Mouse (Mus musculus) cerebellum, adult 11-12 months (tissue): ENCODE measurements around the gene Mccc1.

Source experiments
- DNase-seq: peaks from one replicate; pipeline ENCODE4 v3.0.0; 2022

Mccc1 gene

GRCm38 (mm10) chr3:35964928-35965327 is 35.5 kb downstream of the Mccc1 start:
- no peak for DNase-seq

GRCm38 (mm10) chr3:35963921-35964320 is 36.6 kb downstream of the Mccc1 start:
- no peak for DNase-seq

GRCm38 (mm10) chr3:35963401-35963800 is 37.1 kb downstream of the Mccc1 start:
- no peak for DNase-seq

DNA sequence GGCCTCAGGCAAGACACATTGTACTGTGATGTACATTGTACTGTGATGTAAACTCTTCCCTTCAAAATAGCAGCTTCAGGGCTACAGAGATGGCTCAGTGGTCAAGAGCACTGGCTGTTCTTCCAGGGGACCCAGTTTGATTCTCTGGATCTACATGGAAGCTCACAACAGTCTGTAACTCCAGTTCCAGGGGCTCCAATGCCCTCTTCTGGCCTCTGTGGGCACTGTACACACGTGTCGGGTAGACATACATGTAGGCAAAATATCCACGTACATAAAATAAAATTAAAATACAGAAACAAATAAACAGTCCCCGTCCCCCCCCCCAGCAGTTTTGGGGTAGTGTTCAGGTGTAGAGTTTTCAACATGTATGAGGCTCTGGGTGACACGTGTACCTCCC is 37.5 kb downstream of the Mccc1 start:
- no peak for DNase-seq

- no peak for DNase-seq
Observed at GRCm38 (mm10) chr3:35957230-35957629, 43.2 kb downstream of the Mccc1 start.

- DNase-seq = no peak
Observed at GRCm38 (mm10) chr3:35954901-35955575, 45.4 kb downstream of the Mccc1 start.

DNA sequence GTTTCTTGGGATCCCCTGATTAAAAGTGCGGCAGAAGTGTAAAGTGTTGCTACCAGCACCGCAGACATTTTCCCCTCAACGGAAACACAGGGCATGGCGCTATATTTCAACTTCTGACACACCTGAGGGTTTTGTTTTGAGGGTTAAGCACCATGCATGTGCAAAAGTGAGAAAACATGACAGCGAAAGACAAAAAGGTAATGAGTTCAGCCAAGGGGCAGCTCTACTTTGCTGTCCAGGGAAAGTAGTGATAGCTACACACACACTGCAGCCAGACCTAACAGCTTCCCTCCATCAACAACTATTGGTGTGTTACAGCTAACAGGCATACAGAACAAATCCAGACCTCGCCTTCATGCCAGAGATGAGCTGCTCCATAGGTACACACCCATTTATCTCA is 46.7 kb downstream of the Mccc1 start:
- DNase-seq = no peak

GRCm38 (mm10) chr3:35953184-35953583 is 47.3 kb downstream of the Mccc1 start:
- DNase-seq = no peak

DNA sequence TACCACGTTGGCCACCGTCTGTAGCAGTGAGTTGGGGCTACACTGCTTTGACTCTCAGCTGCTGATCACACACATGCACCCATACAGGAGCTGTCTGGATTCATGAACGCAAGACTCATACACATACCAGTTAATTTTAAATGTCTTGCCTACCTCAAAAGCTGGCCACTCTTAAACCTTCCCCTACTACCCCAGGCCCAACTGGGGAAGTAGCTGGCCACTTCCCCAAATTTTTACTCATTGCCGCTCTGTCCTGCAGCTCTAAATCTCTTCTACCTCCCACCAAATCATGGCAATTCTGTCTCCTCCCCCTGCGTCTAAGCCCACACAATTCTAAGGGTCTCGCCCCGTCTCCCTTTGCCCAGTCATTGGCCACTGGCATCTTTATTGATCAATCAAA is 52.3 kb downstream of the Mccc1 start:
- DNase-seq = no peak

DNA sequence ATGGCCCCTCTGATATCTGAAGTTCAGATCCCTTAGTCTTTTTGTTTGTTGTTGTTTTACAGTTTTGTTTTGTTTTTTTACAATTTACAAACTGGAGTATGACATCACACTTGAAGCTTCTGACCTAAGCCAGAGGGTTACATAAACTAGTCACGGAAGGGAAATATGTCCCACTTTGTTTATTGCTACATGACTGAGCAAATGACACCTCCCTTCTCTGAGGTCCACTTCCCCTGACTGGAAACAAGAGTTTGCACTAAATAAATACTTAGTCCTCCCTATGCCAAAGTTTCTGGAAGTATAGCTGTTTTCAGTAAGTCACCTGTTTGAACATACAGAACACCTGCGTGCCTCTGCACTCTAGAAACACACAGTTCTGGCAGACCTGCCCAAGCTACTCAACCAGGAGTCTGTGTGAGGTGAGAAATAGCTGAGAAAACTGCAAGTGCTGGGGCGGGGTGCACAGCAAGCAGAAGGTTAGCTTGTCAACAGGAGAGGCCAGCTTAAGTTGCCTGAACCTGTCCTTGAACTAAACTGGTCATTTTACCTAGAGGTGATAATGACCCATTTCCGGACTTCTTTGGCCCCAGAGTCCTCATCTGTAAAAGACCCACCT is 59.9 kb downstream of the Mccc1 start:
- no peak for DNase-seq

GRCm38 (mm10) chr3:35940047-35940446 is 60.4 kb downstream of the Mccc1 start:
- DNase-seq = no peak

DNA sequence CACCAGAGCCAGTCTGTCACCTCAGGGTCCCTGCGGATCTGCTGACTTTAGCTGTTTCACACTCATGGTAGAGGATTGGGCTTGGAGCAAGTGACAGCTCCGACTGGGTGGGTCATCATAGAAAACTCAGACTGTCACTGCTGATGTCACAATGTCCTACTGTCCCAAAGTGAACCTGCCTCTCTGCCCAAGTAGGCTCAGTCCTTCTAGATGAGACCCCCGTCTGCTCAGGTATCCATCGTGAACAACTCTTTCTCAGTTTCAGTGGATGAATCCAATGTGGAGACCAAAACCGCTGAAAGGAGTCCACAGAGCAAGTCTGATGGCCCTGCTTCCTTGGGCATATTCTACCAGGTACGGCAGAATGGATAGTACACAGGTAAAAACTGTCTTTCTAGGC is 63.1 kb downstream of the Mccc1 start, which contains the start of gene Dcun1d1:
TSS of gene Dcun1d1 (minus strand) at position 101 of the 400 bp plus-strand sequence.
- no peak for DNase-seq

GRCm38 (mm10) chr3:35933405-35933777 is 67.1 kb downstream of the Mccc1 start:
- peak; percentile 30 for DNase-seq

- peak; percentile 85 for DNase-seq
Observed at GRCm38 (mm10) chr3:35932735-35933404, 67.6 kb downstream of the Mccc1 start.

- peak; percentile 67 for DNase-seq
Observed at GRCm38 (mm10) chr3:35931896-35932727, 68.4 kb downstream of the Mccc1 start.

- no peak for DNase-seq
Observed at GRCm38 (mm10) chr3:35931359-35931758, 69.1 kb downstream of the Mccc1 start.

- no peak for DNase-seq
Observed at GRCm38 (mm10) chr3:35929831-35930230, 70.6 kb downstream of the Mccc1 start.

DNA sequence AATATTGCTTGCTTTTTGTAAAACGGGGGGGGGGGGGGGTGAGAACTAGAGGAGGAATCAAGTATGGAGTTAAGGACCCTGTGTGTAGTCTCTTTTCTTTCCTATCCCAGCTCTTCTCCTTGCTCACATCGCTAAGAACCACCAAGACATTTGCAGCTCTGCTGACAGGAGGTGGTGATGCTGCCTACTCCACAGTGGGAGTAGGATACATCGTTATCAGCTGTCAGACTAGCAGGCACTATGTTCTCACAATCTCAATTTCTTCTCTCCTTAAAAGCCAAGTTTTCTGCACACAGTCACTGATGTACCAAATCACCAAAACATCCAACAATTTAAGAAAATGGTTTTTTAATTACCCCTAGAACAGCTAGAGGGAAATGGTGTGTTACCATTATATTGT is 71.1 kb downstream of the Mccc1 start:
- no peak for DNase-seq

DNA sequence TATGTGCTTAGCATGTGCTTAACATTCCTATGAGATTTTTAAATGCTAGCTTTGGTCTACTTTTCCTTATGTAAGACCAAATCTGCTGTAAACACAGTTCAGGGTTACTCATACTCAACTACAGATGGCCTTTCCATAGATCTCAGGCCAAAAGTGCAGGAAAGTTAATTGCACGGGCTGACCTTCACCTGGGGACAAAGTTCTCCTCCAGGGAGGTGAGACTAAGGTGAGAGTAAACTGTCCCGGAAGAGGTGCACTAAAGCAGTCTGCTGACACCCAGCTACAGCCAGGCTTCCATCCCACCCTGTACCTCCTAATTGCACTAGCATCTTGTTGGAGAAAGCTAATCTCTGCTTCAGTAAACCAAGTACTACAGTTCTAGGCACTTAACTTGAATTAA is 74.6 kb downstream of the Mccc1 start:
- no peak for DNase-seq

GRCm38 (mm10) chr3:35924007-35924406 is 76.5 kb downstream of the Mccc1 start:
- DNase-seq = no peak

GRCm38 (mm10) chr3:35923495-35923894 is 77.0 kb downstream of the Mccc1 start:
- no peak for DNase-seq

DNA sequence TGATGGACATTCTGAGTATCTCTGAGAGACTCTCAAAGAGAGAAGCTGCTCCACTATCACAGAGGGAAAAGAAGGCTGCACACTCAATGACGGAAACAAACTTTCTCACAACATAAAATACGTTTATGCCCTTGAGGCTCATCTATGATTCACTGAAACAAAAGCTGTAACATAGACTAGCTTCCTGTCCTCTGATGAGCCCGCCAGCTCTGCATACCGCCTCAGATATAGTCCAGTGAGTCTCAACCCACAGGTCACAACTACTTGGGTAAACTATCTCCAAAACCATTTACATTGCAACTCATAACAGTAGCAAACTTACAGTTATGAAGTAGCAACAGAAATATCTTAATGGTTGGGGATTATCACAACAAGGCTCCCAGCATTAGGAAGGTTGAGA is 78.0 kb downstream of the Mccc1 start:
- DNase-seq = no peak

DNA sequence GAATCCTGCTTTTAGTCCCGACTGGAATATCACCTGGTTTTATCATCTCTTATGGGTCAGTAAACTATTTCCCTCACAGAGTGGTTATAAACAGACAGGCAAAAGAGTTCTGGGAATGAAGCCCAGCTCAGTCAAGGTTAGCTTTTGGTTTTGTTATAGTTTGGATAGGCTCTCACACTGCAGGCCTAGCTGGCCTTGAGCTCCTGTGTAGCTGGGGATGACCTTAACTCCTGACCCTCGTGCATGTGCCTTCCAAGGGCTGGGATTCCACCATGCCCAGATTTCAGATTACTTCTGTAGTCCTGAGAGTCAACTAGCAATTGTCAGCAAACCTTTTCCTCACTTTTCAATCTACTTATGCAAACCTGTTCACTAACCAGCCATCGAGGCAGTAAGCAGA is 82.2 kb downstream of the Mccc1 start:
- DNase-seq = no peak
